Mouse (Mus musculus): Measurements from ENCODE around the gene Llcfc1. TPM values are rescaled to one million over a fixed set of nuclear protein-coding genes. Genes with fewer than 3 reads are reported as not detected.

Gene Llcfc1
- polyA plus RNA-seq, 1 experiment: not detected

DNA sequence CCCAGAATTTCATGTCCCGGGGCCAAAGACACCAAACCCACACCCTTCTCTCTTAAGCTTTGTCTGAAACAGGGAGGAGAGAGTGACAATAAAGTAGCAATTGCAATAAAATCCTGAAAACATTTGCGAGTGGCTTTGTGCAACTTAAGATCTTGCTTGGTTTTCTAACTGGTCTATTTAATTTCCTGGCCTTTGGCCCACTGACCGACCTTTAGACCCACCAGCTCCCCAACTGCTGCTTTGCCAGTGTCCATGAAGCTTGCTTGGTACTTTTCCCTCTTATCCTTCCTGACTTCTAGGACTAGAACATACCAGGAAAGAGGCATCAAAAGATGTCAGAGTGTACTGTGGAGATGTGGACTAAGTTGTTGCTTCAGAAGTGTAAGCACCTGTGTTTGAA, 1.4 kb downstream of the Llcfc1 start:
- Histone ChIP-seq H3K27ac (ENCODE audit: insufficient read depth, low read depth, low read length) (no peak overlapping the region), H3K4me3 (ENCODE audit: insufficient read depth, low read depth, low read length) (no peak overlapping the region), H3K4me1 (ENCODE audit: control insufficient read depth, insufficient read depth, low read length) (no peaks in the 10 kb centered on the region)
- TF ChIP-seq CTCF (IDR thresholded peaks at IDR 0.05; ENCODE audit: insufficient read depth, low read depth, low read length) (no peak), POLR2A (IDR thresholded peaks at IDR 0.05; ENCODE audit: insufficient read depth, low read depth, low read length) (no peak)
- WGBS: 91% methylated on average over 3 of the region's 3 CpGs

DNA sequence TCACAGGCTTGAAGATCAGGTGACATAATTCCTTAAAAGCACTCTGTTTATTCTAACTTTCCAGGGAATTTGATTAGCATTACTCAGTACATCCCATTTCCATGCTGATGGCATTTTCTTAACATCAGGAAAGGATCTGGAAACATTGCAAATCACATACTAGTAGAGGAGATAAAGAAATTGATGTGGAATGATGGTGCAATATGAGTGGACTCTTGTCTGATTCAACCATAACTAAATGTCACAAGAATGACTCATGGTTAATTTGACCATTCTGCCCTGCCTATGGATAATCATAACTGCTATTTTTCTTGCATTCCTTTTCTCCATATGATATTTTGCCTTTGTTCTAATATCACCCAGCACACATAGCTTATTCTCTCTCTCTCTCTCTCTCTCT, 8.0 kb downstream of the Llcfc1 start:
- Histone ChIP-seq H3K27ac (ENCODE audit: insufficient read depth, low read depth, low read length) (no peak overlapping the region), H3K4me1 (ENCODE audit: control insufficient read depth, insufficient read depth, low read length) (no peaks in the 10 kb centered on the region), H3K4me3 (ENCODE audit: insufficient read depth, low read depth, low read length) (no peak overlapping the region)
- TF ChIP-seq CTCF (IDR thresholded peaks at IDR 0.05; ENCODE audit: insufficient read depth, low read depth, low read length): no peak
- TF ChIP-seq POLR2A (IDR thresholded peaks at IDR 0.05; ENCODE audit: insufficient read depth, low read depth, low read length): no peak

DNA sequence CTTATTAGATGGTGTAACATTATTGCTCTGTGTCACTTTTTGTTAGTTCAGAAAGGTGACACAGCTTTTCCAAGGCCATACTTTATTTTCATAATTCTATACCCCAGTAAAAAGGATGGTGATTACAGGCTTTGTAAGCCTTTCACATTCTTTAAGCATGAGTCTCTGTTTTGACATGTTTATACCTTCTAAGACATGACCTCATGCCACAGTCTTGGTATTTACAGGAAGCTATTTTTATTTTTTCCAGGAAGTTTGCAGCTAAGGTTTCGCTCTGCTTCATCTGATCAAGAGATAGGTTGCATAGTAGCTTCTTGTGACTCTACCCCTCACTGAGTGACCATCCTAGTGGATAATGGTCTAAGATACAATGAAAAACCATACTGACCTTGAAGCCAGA, 10.2 kb downstream of the Llcfc1 start:
- 88% methylated on average over 1 of the region's 1 CpGs for WGBS
- Histone ChIP-seq H3K27ac (ENCODE audit: insufficient read depth, low read depth, low read length) (no peak overlapping the region), H3K4me1 (ENCODE audit: control insufficient read depth, insufficient read depth, low read length) (no peaks in the 10 kb centered on the region), H3K4me3 (ENCODE audit: insufficient read depth, low read depth, low read length) (no peak overlapping the region)
- no peak for TF ChIP-seq POLR2A (IDR thresholded peaks at IDR 0.05; ENCODE audit: insufficient read depth, low read depth, low read length)
- no peak for TF ChIP-seq CTCF (IDR thresholded peaks at IDR 0.05; ENCODE audit: insufficient read depth, low read depth, low read length)

DNA sequence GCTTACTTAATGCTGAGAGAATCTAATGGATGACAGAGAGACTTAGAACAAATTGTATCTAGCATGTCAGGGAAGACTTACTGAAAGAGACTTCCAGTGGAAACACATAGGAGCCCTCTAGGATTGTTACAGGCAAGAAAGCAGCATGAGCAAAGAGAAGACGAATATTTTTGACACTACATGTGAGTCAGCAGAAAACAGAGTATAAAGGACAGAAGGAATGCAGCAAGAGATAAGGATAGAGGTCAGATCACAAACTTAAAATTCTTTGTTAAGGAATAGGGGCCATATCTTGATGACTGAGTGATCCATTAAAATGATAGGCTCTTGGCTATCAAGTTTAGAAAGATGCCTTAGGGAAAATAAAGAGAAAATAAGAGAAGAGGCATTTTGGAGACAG, 17.0 kb downstream of the Llcfc1 start:
- no peaks in the 10 kb centered on the region for H3K4me1 ChIP-seq (ENCODE audit: control insufficient read depth, insufficient read depth, low read length)
- WGBS: 87% methylated on average over 1 of the region's 1 CpGs

DNA sequence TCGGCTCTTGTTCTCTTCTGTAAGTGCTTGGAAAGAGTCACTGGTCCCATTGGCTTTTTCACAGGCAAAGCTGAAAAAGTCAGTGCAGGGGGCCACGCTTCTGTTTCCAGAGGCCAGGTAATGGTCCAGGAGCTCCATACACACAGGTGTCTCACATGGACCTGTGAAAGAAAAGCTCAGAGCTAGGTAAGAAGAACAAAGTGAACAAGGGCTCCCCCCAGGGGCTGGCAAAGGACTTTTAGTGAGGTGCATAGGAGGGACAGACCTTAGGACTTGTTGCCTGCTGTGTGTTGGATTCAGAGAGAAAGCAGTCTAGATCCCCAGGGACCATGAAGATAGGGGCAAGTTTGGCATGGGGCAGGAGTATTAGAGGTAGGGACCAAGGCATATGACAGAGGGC, 18.7 kb downstream of the Llcfc1 start:
- TF ChIP-seq POLR2A (IDR thresholded peaks at IDR 0.05; ENCODE audit: insufficient read depth, low read depth, low read length) (no peak), CTCF (IDR thresholded peaks at IDR 0.05; ENCODE audit: insufficient read depth, low read depth, low read length) (no peak)
- WGBS: 81% methylated on average over 2 of the region's 2 CpGs
- Histone ChIP-seq H3K4me1 (ENCODE audit: control insufficient read depth, insufficient read depth, low read length) (no peaks in the 10 kb centered on the region), H3K27ac (ENCODE audit: insufficient read depth, low read depth, low read length) (no peak overlapping the region), H3K4me3 (ENCODE audit: insufficient read depth, low read depth, low read length) (no peak overlapping the region)

More for the DNA sequence above, 17.0 kb downstream of the Llcfc1 start:
- H3K27ac ChIP-seq (ENCODE audit: insufficient read depth, low read depth, low read length): no peak overlapping the region
- TF ChIP-seq POLR2A (IDR thresholded peaks at IDR 0.05; ENCODE audit: insufficient read depth, low read depth, low read length) (no peak), CTCF (IDR thresholded peaks at IDR 0.05; ENCODE audit: insufficient read depth, low read depth, low read length) (no peak)
- H3K4me3 ChIP-seq (ENCODE audit: insufficient read depth, low read depth, low read length): no peak overlapping the region

DNA sequence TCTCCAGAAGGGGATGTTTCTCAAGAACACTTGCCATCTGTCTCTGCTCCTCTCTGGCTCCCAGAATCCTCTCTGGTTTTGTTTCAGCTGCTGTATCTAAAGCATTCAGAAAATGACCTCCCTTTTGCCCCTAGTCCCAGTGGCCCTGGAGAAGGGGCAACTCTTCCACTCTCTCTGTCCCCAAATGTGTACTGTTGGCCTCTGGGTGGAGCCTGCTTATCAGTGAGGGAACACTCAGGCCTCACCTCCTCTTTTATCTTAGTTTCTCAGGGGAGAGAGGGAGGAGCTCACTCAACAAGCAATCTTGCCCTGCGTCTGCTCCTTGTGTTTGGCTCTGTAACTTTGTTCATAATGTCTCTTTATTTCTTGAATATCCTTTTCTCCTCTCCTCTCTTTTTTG, 19.9 kb downstream of the Llcfc1 start, which contains the start of gene Kel:
Gene Kel (minus strand): TSS at position 217 of the 400 bp plus-strand sequence.
- 59% methylated on average over 1 of the region's 1 CpGs for WGBS
- no peak within 1 kb of the TSS for H3K27ac ChIP-seq (ENCODE audit: insufficient read depth, low read depth, low read length)
- H3K4me1 ChIP-seq (ENCODE audit: control insufficient read depth, insufficient read depth, low read length): no peaks in the 10 kb centered on the region
- TF ChIP-seq CTCF (IDR thresholded peaks at IDR 0.05; ENCODE audit: insufficient read depth, low read depth, low read length): no peak
- TF ChIP-seq POLR2A (IDR thresholded peaks at IDR 0.05; ENCODE audit: insufficient read depth, low read depth, low read length): no peak
- no peak within 1 kb of the TSS for H3K4me3 ChIP-seq (ENCODE audit: insufficient read depth, low read depth, low read length)

DNA sequence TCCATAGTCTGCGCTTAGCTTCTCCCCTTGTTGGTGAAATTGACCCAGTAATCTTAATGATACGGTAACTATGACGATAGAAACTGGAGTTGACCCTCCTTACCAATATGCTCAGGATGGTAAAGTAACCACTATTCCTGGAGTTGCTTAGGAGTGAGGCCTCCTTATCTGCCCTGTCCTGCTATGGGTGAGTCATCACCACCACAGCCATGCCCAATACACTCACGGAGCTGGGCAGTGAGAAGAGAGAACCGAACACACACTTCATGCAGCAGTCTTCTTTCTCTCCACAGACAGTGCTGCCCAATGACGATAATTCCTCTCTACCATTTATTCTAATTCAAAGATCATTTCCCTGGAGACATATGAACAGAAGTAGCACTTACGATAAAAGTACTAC, 22.0 kb downstream of the Llcfc1 start:
- H3K4me3 ChIP-seq (ENCODE audit: insufficient read depth, low read depth, low read length): no peak overlapping the region
- 92% methylated on average over 7 of the region's 7 CpGs for WGBS

DNA sequence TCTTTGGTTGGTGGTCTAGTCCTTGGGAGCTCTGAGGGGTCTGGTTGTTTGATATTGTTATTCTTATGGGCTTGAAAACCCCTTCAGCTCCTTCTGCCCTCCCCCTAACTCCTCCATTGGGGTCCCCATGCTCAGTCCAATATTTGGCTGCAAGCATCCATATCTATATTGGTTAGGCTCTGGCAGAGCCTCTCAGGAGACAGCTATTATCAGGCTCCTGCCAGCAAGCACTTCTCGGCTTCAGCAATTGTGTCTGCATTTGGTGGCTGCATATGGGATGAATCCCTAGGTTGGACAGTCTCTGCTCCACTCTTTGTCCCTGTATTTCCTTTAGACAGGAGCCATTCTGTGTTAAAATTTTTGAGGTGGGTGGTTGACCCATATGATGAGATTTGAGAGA, 26.1 kb downstream of the Llcfc1 start:
- Histone ChIP-seq H3K4me1 (ENCODE audit: control insufficient read depth, insufficient read depth, low read length) (no peaks in the 10 kb centered on the region), H3K27ac (ENCODE audit: insufficient read depth, low read depth, low read length) (no peak overlapping the region), H3K4me3 (ENCODE audit: insufficient read depth, low read depth, low read length) (no peak overlapping the region)
- WGBS: 77% methylated on average over 1 of the region's 1 CpGs
- TF ChIP-seq CTCF (IDR thresholded peaks at IDR 0.05; ENCODE audit: insufficient read depth, low read depth, low read length) (no peak), POLR2A (IDR thresholded peaks at IDR 0.05; ENCODE audit: insufficient read depth, low read depth, low read length) (no peak)

More for the DNA sequence above, 22.0 kb downstream of the Llcfc1 start:
- no peak overlapping the region for H3K27ac ChIP-seq (ENCODE audit: insufficient read depth, low read depth, low read length)
- no peaks in the 10 kb centered on the region for H3K4me1 ChIP-seq (ENCODE audit: control insufficient read depth, insufficient read depth, low read length)
- TF ChIP-seq CTCF (IDR thresholded peaks at IDR 0.05; ENCODE audit: insufficient read depth, low read depth, low read length): no peak
- no peak for TF ChIP-seq POLR2A (IDR thresholded peaks at IDR 0.05; ENCODE audit: insufficient read depth, low read depth, low read length)

DNA sequence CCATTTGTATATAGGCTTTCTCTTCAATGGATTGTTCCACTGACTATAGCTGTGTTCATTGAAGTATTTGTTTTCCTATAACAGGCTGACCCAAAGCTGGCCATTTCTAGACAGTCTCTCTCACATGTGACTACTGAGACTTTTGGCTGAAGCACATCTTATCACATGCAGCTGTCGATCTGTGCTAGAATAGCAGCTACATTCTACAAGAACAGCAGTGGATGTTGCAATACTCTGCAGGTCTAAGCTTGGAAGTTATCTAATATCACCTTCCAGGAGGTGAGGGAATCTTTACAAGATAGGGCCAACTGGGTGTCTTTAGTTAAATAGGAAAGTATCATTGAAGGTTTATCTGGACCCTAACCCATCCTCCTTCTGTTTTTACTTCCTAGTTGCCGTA, 37.2 kb downstream of the Llcfc1 start:
- no peak overlapping the region for H3K27ac ChIP-seq (ENCODE audit: insufficient read depth, low read depth, low read length)
- no peak overlapping the region for H3K4me3 ChIP-seq (ENCODE audit: insufficient read depth, low read depth, low read length)
- TF ChIP-seq POLR2A (IDR thresholded peaks at IDR 0.05; ENCODE audit: insufficient read depth, low read depth, low read length) (no peak), CTCF (IDR thresholded peaks at IDR 0.05; ENCODE audit: insufficient read depth, low read depth, low read length) (no peak)
- no peaks in the 10 kb centered on the region for H3K4me1 ChIP-seq (ENCODE audit: control insufficient read depth, insufficient read depth, low read length)
- 87% methylated on average over 2 of the region's 2 CpGs for WGBS
